Mouse (Mus musculus) layer of hippocampus, adult 9-11 months (tissue): Measurements from ENCODE around the gene Frs2.
"Not testable (repeated sequence)": the region's sequence is repeated elsewhere in the genome, so short reads cannot be mapped to it uniquely, and the experiment has no call there.

Experiments used
- DNase-seq: peaks from one replicate; pipeline ENCODE4 v3.0.0; 2022

The Frs2 gene

GRCm38 (mm10) chr10:117146421-117146820 lies 1.9 kb downstream of the Frs2 start:
- DNase-seq = no peak

- DNase-seq = no peak
Observed at GRCm38 (mm10) chr10:117145546-117146265, 2.6 kb downstream of the Frs2 start.

- DNase-seq = no peak
Observed at GRCm38 (mm10) chr10:117144628-117145027, 3.7 kb downstream of the Frs2 start.

GRCm38 (mm10) chr10:117144071-117144470 lies 4.3 kb downstream of the Frs2 start:
- no peak for DNase-seq

GRCm38 (mm10) chr10:117143311-117143710 lies 5.0 kb downstream of the Frs2 start:
- no peak for DNase-seq

GRCm38 (mm10) chr10:117141939-117142552 lies 6.3 kb downstream of the Frs2 start:
- DNase-seq = no peak

GRCm38 (mm10) chr10:117131506-117131905 lies 16.8 kb downstream of the Frs2 start:
- DNase-seq = not testable (repeated sequence)

GRCm38 (mm10) chr10:117130037-117130436 lies 18.3 kb downstream of the Frs2 start:
- no peak for DNase-seq

- no peak for DNase-seq
Observed at GRCm38 (mm10) chr10:117128693-117129092, 19.6 kb downstream of the Frs2 start.

GRCm38 (mm10) chr10:117127480-117127879 lies 20.9 kb downstream of the Frs2 start:
- DNase-seq = no peak

GRCm38 (mm10) chr10:117126719-117127118 lies 21.6 kb downstream of the Frs2 start:
- no peak for DNase-seq

- DNase-seq = no peak
Observed at GRCm38 (mm10) chr10:117126233-117126632, 22.1 kb downstream of the Frs2 start.

GRCm38 (mm10) chr10:117121448-117121847 lies 26.9 kb downstream of the Frs2 start:
- DNase-seq = no peak

- no peak for DNase-seq
Observed at GRCm38 (mm10) chr10:117120051-117120666, 28.2 kb downstream of the Frs2 start.

GRCm38 (mm10) chr10:117119531-117119930 lies 28.8 kb downstream of the Frs2 start:
- DNase-seq = peak; percentile 16

GRCm38 (mm10) chr10:117118421-117118831 lies 29.9 kb downstream of the Frs2 start:
- DNase-seq = no peak

GRCm38 (mm10) chr10:117115652-117116051 lies 32.7 kb downstream of the Frs2 start:
- no peak for DNase-seq

- DNase-seq = no peak
Observed at GRCm38 (mm10) chr10:117112545-117112944, 35.8 kb downstream of the Frs2 start.

GRCm38 (mm10) chr10:117111455-117111854 lies 36.9 kb downstream of the Frs2 start:
- no peak for DNase-seq

GRCm38 (mm10) chr10:117110271-117110670 lies 38.1 kb downstream of the Frs2 start:
- no peak for DNase-seq

- no peak for DNase-seq
Observed at GRCm38 (mm10) chr10:117106686-117107085, 41.6 kb downstream of the Frs2 start.

GRCm38 (mm10) chr10:117106244-117106643 lies 42.1 kb downstream of the Frs2 start:
- no peak for DNase-seq

GRCm38 (mm10) chr10:117105015-117105414 lies 43.3 kb downstream of the Frs2 start:
- DNase-seq = no peak
